In genomic region chr10:58337091-58337490, GRCm38 (mm10) we compare ENCODE assay signal across 8 mouse cellular contexts. TPM values are rescaled to one million over a fixed set of nuclear protein-coding genes. Genes with fewer than 3 reads are reported as not detected.
DNase-seq lines count a peak whose midpoint lies in the region; ATAC-seq and TF ChIP-seq lines count a peak whose summit lies in the region.
"Not testable (repeated sequence)": the region's sequence is repeated elsewhere in the genome, so short reads cannot be mapped to it uniquely, and the experiment has no call there.

No protein-coding gene starts in this region.

- TF ChIP-seq POLR2A in kidney, adult 2 months (IDR thresholded peaks at IDR 0.05; ENCODE audit: low read depth, low read length); testis, adult 2 months (IDR thresholded peaks at IDR 0.05; ENCODE audit: control insufficient read depth, low read depth, low read length): not testable (repeated sequence)

- H3K9ac ChIP-seq in intestine, embryonic 14.5 days (ENCODE audit: low read length); kidney, embryonic 16.5 days (replicated peaks; ENCODE audit: low read length); lung, embryonic 16.5 days (ENCODE audit: low read length); stomach, embryonic 15.5 days: not testable (repeated sequence)

- ATAC-seq in frontal cortex, adult (ENCODE audit: low TSS enrichment): peak; percentile 50; the same call in 1 of the 2 replicates
- ATAC-seq in intestine, embryonic 14.5 days (replicated peaks; ENCODE audit: low FRiP score, low TSS enrichment, low read depth); kidney, embryonic 16.5 days (ENCODE audit: low FRiP score, low TSS enrichment); lung, embryonic 16.5 days (ENCODE audit: low read depth); stomach, embryonic 15.5 days (ENCODE audit: insufficient read depth, low FRiP score, low read depth): not testable (repeated sequence)

- DNase-seq in intestine, embryonic 14.5 days (ENCODE audit: low spot score); layer of hippocampus, adult 2 months (ENCODE audit: low spot score in 2 of 2): not testable (repeated sequence)
- DNase-seq in kidney, adult 2 months: peak; percentile 54

- 91% methylated on average over 4 of the region's 4 CpGs for WGBS in intestine, embryonic 14.5 days
- 75% methylated on average over 4 of the region's 4 CpGs for WGBS in kidney, adult 2 months
- WGBS in kidney, embryonic 16.5 days: 54% methylated on average over 4 of the region's 4 CpGs
- WGBS in lung, embryonic 16.5 days: 84% methylated on average over 4 of the region's 4 CpGs
- WGBS in stomach, embryonic 15.5 days: 82% methylated on average over 4 of the region's 4 CpGs

- not testable (repeated sequence) for TF ChIP-seq CTCF in kidney, adult 2 months (conservative IDR thresholded peaks at IDR 0.05; ENCODE audit: insufficient read depth, insufficient read length, low read depth, low read length); layer of hippocampus, adult 2 months (conservative IDR thresholded peaks at IDR 0.05); testis, adult 2 months (IDR thresholded peaks at IDR 0.05; ENCODE audit: control insufficient read depth, insufficient read depth, insufficient replicate concordance, low read depth, low read length)

- H3K4me1 ChIP-seq in intestine, embryonic 14.5 days (replicated peaks; ENCODE audit: control insufficient read depth, insufficient read depth, low read length): peaks cover 35% of the 10 kb centered on the region
- H3K4me1 ChIP-seq in kidney, adult 2 months (ENCODE audit: control insufficient read depth, insufficient read depth, low read length); testis, adult 2 months (ENCODE audit: control insufficient read depth, insufficient read depth, low read length): not testable (repeated sequence)
- H3K4me1 ChIP-seq in kidney, embryonic 16.5 days (ENCODE audit: insufficient read depth, low read length): peaks cover 33% of the 10 kb centered on the region
- peaks cover 25% of the 10 kb centered on the region for H3K4me1 ChIP-seq in lung, embryonic 16.5 days (replicated peaks; ENCODE audit: control insufficient read depth, insufficient read depth, low read length)
- peaks cover 13% of the 10 kb centered on the region for H3K4me1 ChIP-seq in stomach, embryonic 15.5 days

- H3K27me3 ChIP-seq in intestine, embryonic 14.5 days (replicated peaks; ENCODE audit: control insufficient read depth, insufficient read depth, low read length); kidney, adult 2 months (replicated peaks; ENCODE audit: control insufficient read depth, insufficient read depth, low read length); kidney, embryonic 16.5 days (ENCODE audit: insufficient read depth, low read length); lung, embryonic 16.5 days (ENCODE audit: control insufficient read depth, insufficient read depth, low read depth, low read length); stomach, embryonic 15.5 days (replicated peaks); testis, adult 2 months (ENCODE audit: control insufficient read depth, insufficient read depth, low read length): not testable (repeated sequence)

- not testable (repeated sequence) for H3K4me2 ChIP-seq in intestine, embryonic 14.5 days (ENCODE audit: low read length); kidney, embryonic 16.5 days (replicated peaks; ENCODE audit: low read depth, low read length); lung, embryonic 16.5 days (ENCODE audit: low read depth, low read length); stomach, embryonic 15.5 days

- H3K27ac ChIP-seq in intestine, embryonic 14.5 days (ENCODE audit: low read depth): peak overlapping the region; percentile 91; the same call in 1 of the 2 replicates
- not testable (repeated sequence) for H3K27ac ChIP-seq in kidney, adult 2 months (ENCODE audit: insufficient read depth, low read depth, low read length)
- H3K27ac ChIP-seq in kidney, embryonic 16.5 days (ENCODE audit: low read length): 0 out of 2 replicates have a peak overlapping the region, but pooled peaks have one; percentile 3
- peak overlapping the region; percentile 79 for H3K27ac ChIP-seq in layer of hippocampus, adult 2 months
- H3K27ac ChIP-seq in lung, embryonic 16.5 days (ENCODE audit: low read length): peak overlapping the region; percentile 86
- peak overlapping the region; percentile 80; the same call in 1 of the 2 replicates for H3K27ac ChIP-seq in stomach, embryonic 15.5 days
- H3K27ac ChIP-seq in testis, adult 2 months (ENCODE audit: control insufficient read depth, insufficient read depth, low read depth, low read length): peak overlapping the region; percentile 39; the same call in 1 of the 2 replicates

- H3K36me3 ChIP-seq in intestine, embryonic 14.5 days (ENCODE audit: control insufficient read depth, insufficient read depth, low read length); kidney, adult 2 months (ENCODE audit: control insufficient read depth, insufficient read depth, low read length); kidney, embryonic 16.5 days (ENCODE audit: insufficient read depth, low read length); lung, embryonic 16.5 days (ENCODE audit: control insufficient read depth, insufficient read depth, low read length); stomach, embryonic 15.5 days; testis, adult 2 months (ENCODE audit: control insufficient read depth, insufficient read depth, low read length): not testable (repeated sequence)

- H3K9me3 ChIP-seq in intestine, embryonic 14.5 days (ENCODE audit: control insufficient read depth, low read length); kidney, embryonic 16.5 days (ENCODE audit: low read length); lung, embryonic 16.5 days (ENCODE audit: control insufficient read depth, low read length); stomach, embryonic 15.5 days: not testable (repeated sequence)

- H3K4me3 ChIP-seq in intestine, embryonic 14.5 days (ENCODE audit: low read depth, low read length); kidney, adult 2 months (ENCODE audit: insufficient read depth, low read depth, low read length); kidney, embryonic 16.5 days (ENCODE audit: low read length); layer of hippocampus, adult 2 months; lung, embryonic 16.5 days (ENCODE audit: low read length); stomach, embryonic 15.5 days (replicated peaks); testis, adult 2 months (ENCODE audit: control insufficient read depth, low read depth, low read length): not testable (repeated sequence)

RNA-seq across cellular contexts. Expression of gene Lims1, which starts 13.8 kb away (rescaled TPM):
- polyA plus RNA-seq in intestine, embryonic 14.5 days (2014; fragmentation: Nextera tagmentation; extraction: Ambion mirVana): 134 and 156 TPM in 2 replicates
- polyA plus RNA-seq in kidney, adult 2 months (2012; rRNA removed): 14.5 and 16.1 TPM in 2 replicates
- polyA plus RNA-seq in kidney, embryonic 16.5 days (2015; fragmentation: Nextera tagmentation; extraction: Ambion mirVana): 153 and 162 TPM in 2 replicates
- 10 to 100 TPM; 20.7 to 22.6 TPM for total RNA-seq in layer of hippocampus, adult 2 months (2021)
- polyA plus RNA-seq in lung, embryonic 16.5 days (2015; fragmentation: Nextera tagmentation; extraction: Ambion mirVana): 231 and 237 TPM in 2 replicates
- polyA plus RNA-seq in stomach, embryonic 15.5 days (2015; fragmentation: Nextera tagmentation; extraction: Ambion mirVana): 150 and 155 TPM in 2 replicates
- 10.2 and 12.7 TPM in 2 replicates for polyA plus RNA-seq in testis, adult 2 months (2012; rRNA removed)
